Mouse (Mus musculus): ENCODE measurements around the gene Cab39.
"Not testable (repeated sequence)": the region's sequence is repeated elsewhere in the genome, so short reads cannot be mapped to it uniquely, and the experiment has no call there.

Gene Cab39

GRCm38 (mm10) chr1:85791476-85791875 is 1.8 kb upstream of the Cab39 start:
- DNase-seq: no peak

GRCm38 (mm10) chr1:85794106-85794771 is 998 bp downstream of the Cab39 start:
- DNase-seq: peak; percentile 40

GRCm38 (mm10) chr1:85795196-85795595 is 2.0 kb downstream of the Cab39 start:
- no peak for DNase-seq

- DNase-seq: no peak
These were observed 6.5 kb downstream of the Cab39 start for GRCm38 (mm10) chr1:85799776-85800175.

GRCm38 (mm10) chr1:85802517-85802916 is 9.3 kb downstream of the Cab39 start:
- no peak for DNase-seq

GRCm38 (mm10) chr1:85804551-85804950 is 11.3 kb downstream of the Cab39 start:
- no peak for DNase-seq

GRCm38 (mm10) chr1:85809256-85809655 is 16.0 kb downstream of the Cab39 start:
- DNase-seq: no peak

GRCm38 (mm10) chr1:85810343-85810742 is 17.1 kb downstream of the Cab39 start:
- peak; percentile 19 for DNase-seq

- DNase-seq: no peak
These were observed 17.5 kb downstream of the Cab39 start for GRCm38 (mm10) chr1:85810787-85811186.

GRCm38 (mm10) chr1:85814213-85814612 is 21.0 kb downstream of the Cab39 start:
- not testable (repeated sequence) for DNase-seq

- no peak for DNase-seq
These were observed 24.9 kb downstream of the Cab39 start for GRCm38 (mm10) chr1:85818121-85818520.

GRCm38 (mm10) chr1:85819695-85820094 is 26.5 kb downstream of the Cab39 start:
- DNase-seq: no peak

- DNase-seq: no peak
These were observed 29.0 kb downstream of the Cab39 start for GRCm38 (mm10) chr1:85822239-85822638.

GRCm38 (mm10) chr1:85824905-85825304 is 31.7 kb downstream of the Cab39 start:
- DNase-seq: no peak

GRCm38 (mm10) chr1:85827166-85827565 is 33.9 kb downstream of the Cab39 start:
- DNase-seq: no peak

- DNase-seq: no peak
These were observed 35.8 kb downstream of the Cab39 start for GRCm38 (mm10) chr1:85829016-85829415.

GRCm38 (mm10) chr1:85838056-85838455 is 44.8 kb downstream of the Cab39 start:
- no peak for DNase-seq

GRCm38 (mm10) chr1:85839356-85839755 is 46.1 kb downstream of the Cab39 start:
- no peak for DNase-seq

GRCm38 (mm10) chr1:85839790-85840189 is 46.5 kb downstream of the Cab39 start:
- no peak for DNase-seq

- no peak for DNase-seq
These were observed 47.2 kb downstream of the Cab39 start for GRCm38 (mm10) chr1:85840421-85840820.

- DNase-seq: no peak
These were observed 49.0 kb downstream of the Cab39 start for GRCm38 (mm10) chr1:85842251-85842650.

GRCm38 (mm10) chr1:85843291-85843863 is 50.1 kb downstream of the Cab39 start:
- DNase-seq: no peak

- no peak for DNase-seq
These were observed 51.7 kb downstream of the Cab39 start for GRCm38 (mm10) chr1:85844981-85845380.

GRCm38 (mm10) chr1:85845476-85845875 is 52.2 kb downstream of the Cab39 start:
- no peak for DNase-seq

- DNase-seq: no peak
These were observed 55.8 kb downstream of the Cab39 start for GRCm38 (mm10) chr1:85849016-85849415.

Measured in cerebellum, adult 11-12 months (tissue).